Mouse (Mus musculus) gastrocnemius, postnatal 4 days (tissue): ENCODE data around the gene Lpp. TPM values are rescaled to one million over a fixed set of nuclear protein-coding genes. Genes with fewer than 3 reads are reported as not detected.

ENCODE experiments used
- DNase-seq, 2 experiments: peaks; one replicate each; pipeline ENCODE4 v3.0.0; 2021 to 2022; ENCODE audit warnings: low spot score in 2 of 2, mixed read lengths in 2 of 2
- total RNA-seq, 2 experiments: library from RNA; stranded (reverse); gene quantifications; 2 replicates each; pipeline ENCODE4 v1.2.3; 2021

Gene Lpp
- total RNA-seq, 2 experiments from 2014 or later: 46.7 to 52.2 TPM

DNA sequence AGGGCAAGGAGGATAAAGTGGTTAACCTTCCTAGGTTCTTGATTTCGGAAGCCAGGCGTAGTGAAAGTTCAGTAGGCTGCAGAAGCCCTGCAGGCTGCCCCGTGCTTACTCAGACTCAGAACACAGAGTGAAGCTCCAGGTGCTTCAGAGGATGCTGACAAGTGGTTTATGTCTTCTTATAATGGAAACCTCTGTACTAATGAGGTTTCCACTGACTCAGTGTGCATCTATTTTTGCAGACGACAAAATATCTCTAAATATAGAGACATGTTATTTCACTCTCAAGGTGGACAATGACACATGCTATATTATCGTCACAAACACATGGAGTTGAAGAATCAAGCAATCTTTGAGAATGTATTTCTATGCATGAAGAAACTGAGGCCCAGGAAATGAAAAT, 446.8 kb downstream of the Lpp start:
- DNase-seq: no peak

- no peak for DNase-seq
Measured at GRCm38 (mm10) chr16:24846141-24846540, 452.8 kb downstream of the Lpp start.

- no peak for DNase-seq
Measured at GRCm38 (mm10) chr16:24859509-24860140, 466.3 kb downstream of the Lpp start.

DNA sequence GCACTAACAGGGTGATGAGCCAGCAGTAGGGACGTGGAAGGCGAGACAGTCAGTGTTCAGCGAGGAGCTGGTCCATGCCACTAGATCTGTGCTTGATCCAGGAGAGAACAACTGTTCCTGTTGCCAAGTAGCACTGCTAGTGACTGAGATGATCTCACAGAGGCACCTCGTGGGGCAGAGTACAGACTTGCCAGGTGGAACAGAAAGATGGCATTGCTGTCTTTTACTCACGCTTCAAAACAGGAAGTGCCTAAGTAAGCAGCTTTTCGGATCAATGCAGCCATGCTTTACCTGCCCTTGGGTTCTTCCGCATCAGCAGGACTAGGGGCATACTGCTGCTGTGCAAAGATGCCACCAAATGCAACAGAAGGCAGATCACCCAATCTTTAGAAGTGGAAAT, 467.1 kb downstream of the Lpp start:
- no peak for DNase-seq

GRCm38 (mm10) chr16:24861374-24861773, 468.1 kb downstream of the Lpp start:
- no peak for DNase-seq

GRCm38 (mm10) chr16:24874235-24874634, 480.9 kb downstream of the Lpp start:
- peak in 1 of 2 experiments; percentile 20 for DNase-seq

- DNase-seq: no peak
Measured at GRCm38 (mm10) chr16:24875661-24876060, 482.4 kb downstream of the Lpp start.

- no peak for DNase-seq
Measured at GRCm38 (mm10) chr16:24878977-24879376, 485.7 kb downstream of the Lpp start.

DNA sequence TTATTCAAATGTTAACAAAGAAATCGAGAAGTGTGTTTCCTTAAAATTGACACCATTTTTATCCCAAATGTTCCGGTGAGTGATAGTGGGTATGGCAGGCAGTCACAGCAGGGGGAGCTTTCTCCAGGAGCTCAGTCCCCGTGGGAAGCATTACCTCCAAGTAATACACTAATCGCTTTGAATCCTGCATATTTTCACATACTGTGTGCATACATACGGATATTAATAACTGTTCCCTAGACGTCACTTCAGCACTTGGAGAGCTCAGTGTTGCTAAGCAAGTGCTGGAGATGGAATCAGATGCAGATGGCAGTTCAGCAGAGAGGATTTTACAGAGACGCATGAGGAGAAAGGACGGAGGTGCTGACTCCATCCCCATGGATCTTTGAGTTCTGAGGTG, 487.4 kb downstream of the Lpp start:
- DNase-seq: no peak

GRCm38 (mm10) chr16:24881981-24882775, 488.9 kb downstream of the Lpp start:
- no peak for DNase-seq

DNA sequence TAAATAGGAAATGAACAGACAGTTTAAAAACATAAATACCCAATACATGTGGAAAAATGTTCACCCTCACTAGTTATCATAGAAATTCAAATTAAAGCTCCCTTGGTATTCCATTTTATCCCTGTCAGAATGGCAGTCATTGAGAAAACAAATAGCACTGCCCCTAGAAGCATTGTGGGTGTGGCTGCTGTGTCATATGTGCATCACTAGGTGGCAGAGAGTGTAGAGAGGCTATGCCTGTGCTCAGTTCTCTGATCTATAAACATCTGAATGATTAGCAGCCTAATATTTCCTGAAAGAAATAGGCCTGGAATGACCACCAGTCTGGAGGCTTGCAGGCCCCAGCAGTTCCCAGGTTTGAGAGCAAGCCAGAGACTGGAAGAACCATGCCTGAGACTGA, 490.7 kb downstream of the Lpp start:
- no peak for DNase-seq

DNA sequence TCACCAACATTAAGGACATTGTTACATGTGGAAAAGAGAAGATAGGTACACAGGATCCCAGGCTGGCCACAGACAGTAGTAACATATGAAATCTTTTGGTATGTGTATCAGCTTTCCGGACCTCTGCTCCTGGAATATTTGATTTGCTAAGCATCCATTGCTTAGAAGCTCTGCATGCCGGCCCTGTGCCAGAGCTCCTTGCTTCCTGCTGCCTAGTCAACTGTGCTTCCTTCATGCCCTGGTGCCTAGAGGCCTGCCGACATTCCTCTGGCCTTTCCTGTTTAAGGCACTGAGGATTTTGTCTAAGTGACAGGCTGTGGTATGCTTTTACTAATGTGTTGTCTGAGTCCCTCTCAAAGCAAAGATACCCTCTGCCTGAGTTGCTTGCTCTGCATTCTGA, 493.0 kb downstream of the Lpp start:
- DNase-seq: no peak

- DNase-seq: no peak
Measured at GRCm38 (mm10) chr16:24886943-24887342, 493.6 kb downstream of the Lpp start.

- DNase-seq: no peak
Measured at GRCm38 (mm10) chr16:24891453-24891852, 498.1 kb downstream of the Lpp start.

- no peak for DNase-seq
Measured at GRCm38 (mm10) chr16:24895160-24895559, 501.9 kb downstream of the Lpp start.

DNA sequence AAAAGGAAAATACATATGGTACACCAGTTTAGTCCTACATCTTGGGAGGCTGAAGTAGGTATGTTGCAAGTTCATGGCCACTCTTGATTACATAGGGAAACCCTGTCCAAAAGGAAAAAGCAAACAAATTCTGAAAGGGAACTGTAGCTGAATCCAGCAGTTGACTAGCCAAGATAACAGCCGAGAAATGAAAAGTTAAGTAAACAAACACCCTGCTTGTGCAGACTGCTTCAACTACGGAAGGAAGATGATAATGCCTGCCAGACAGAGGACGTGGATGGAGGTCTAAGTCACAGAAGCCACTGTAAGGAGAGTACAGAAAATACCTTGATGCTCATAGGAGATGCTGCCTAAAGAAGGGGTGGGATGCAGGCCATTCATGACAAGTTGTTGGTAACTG, 504.3 kb downstream of the Lpp start:
- DNase-seq: no peak

GRCm38 (mm10) chr16:24900241-24900796, 507.0 kb downstream of the Lpp start:
- DNase-seq: no peak

- DNase-seq: no peak
Measured at GRCm38 (mm10) chr16:24901139-24901859, 508.0 kb downstream of the Lpp start.

GRCm38 (mm10) chr16:24902111-24902510, 508.8 kb downstream of the Lpp start:
- no peak for DNase-seq

DNA sequence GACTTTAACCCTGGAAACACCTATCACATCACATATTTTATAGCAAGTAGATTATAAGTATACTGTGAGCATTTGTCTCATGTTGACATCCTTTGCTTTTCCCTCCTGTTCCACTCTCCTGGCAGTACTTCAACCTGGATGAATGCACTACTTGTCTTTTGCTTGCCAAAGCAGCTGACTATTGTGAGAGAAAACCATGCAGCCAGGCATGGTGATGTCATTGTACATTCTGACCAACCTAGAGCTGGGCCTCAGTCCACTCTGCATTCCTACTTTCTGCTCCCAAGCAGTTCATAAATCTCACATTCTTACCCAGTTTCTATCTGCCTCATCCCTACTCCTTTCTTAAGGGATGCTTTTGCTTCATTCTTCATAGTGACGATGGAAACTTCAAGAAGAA, 515.6 kb downstream of the Lpp start:
- no peak for DNase-seq

DNA sequence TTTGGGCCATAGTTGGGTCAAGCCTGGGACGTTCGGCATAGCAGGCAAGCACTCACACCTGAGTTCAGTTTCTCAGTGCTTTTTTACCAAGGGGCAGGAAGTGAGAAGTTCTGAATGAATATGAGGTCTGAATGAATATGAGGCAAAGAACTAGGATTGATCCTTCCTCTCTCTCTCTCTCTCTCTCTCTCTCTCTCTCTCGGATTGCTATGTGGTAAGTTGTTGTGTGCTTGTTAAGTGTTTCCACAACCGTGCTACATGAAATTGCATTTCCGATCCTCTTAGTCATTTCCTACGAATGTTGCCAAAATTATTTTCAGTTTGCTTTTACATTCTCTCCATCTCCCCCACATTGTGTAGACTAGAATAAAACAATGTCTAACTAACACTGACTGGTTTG, 517.0 kb downstream of the Lpp start:
- no peak for DNase-seq

DNA sequence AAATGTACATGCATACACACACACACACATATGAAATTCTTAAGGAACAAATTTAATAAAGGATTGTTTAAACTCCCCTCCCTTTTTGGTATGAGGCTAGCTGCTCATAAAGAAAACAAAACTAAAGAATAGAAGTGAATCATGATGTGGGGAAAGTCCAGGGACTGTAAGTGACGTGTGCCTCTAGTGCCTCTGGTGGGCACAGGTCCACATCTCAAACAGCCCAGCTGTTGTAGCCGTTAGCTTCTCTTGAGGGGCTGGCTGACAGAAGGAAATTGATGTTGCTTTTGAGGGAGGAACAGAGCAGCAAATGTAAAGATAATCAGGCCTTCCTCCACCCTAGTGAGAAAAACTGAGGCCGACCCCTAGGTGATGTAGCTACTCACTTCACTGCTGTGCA, 517.5 kb downstream of the Lpp start:
- DNase-seq: peak in 1 of 2 experiments; percentile 41
